Mouse (Mus musculus): ENCODE data around the gene Rnf43. TPM values are rescaled to one million over a fixed set of nuclear protein-coding genes. Genes with fewer than 3 reads are reported as not detected.
A peak's percentile ranks its signal among the peaks of the same experiment; 100 is the strongest.

Rnf43 gene
- polyA plus RNA-seq, 1 experiment from 2014 or later = 10.4 TPM

GRCm38 (mm10) chr11:87715999-87716398, 53.5 kb downstream of the Rnf43 start:
- 89% methylated on average over 4 of the region's 4 CpGs for WGBS
- Histone ChIP-seq H3K4me2 (replicated peaks; ENCODE audit: low read depth, low read length) (no peak overlapping the region), H3K27me3 (ENCODE audit: control insufficient read depth, insufficient read depth, low read length) (no peaks in the 10 kb centered on the region), H3K27ac (ENCODE audit: low read depth, low read length) (no peak overlapping the region), H3K9ac (ENCODE audit: low read depth, low read length) (no peak overlapping the region), H3K9me3 (ENCODE audit: control insufficient read depth, low read length) (no peaks in the 10 kb centered on the region), H3K36me3 (ENCODE audit: control insufficient read depth, insufficient read depth, low read length) (no peaks in the 10 kb centered on the region), H3K4me3 (ENCODE audit: low read length) (no peak overlapping the region), H3K4me1 (ENCODE audit: control insufficient read depth, insufficient read depth, low read length) (no peaks in the 10 kb centered on the region)
- ATAC-seq (ENCODE audit: low FRiP score, low TSS enrichment) = no peak

GRCm38 (mm10) chr11:87719526-87719925, 57.0 kb downstream of the Rnf43 start:
- 83% methylated on average over 7 of the region's 7 CpGs for WGBS
- no peak overlapping the region for H3K4me2 ChIP-seq (replicated peaks; ENCODE audit: low read depth, low read length)
- no peaks in the 10 kb centered on the region for H3K9me3 ChIP-seq (ENCODE audit: control insufficient read depth, low read length)
- no peak overlapping the region for H3K4me3 ChIP-seq (ENCODE audit: low read length)
- H3K4me1 ChIP-seq (ENCODE audit: control insufficient read depth, insufficient read depth, low read length) = no peaks in the 10 kb centered on the region
- no peak for ATAC-seq (ENCODE audit: low FRiP score, low TSS enrichment)
- no peaks in the 10 kb centered on the region for H3K27me3 ChIP-seq (ENCODE audit: control insufficient read depth, insufficient read depth, low read length)
- H3K9ac ChIP-seq (ENCODE audit: low read depth, low read length) = no peak overlapping the region
- H3K36me3 ChIP-seq (ENCODE audit: control insufficient read depth, insufficient read depth, low read length) = no peaks in the 10 kb centered on the region
- H3K27ac ChIP-seq (ENCODE audit: low read depth, low read length) = no peak overlapping the region

GRCm38 (mm10) chr11:87720324-87720723, 57.8 kb downstream of the Rnf43 start:
- WGBS = 58% methylated on average over 9 of the region's 9 CpGs
- no peak overlapping the region for H3K27ac ChIP-seq (ENCODE audit: low read depth, low read length)
- ATAC-seq (ENCODE audit: low FRiP score, low TSS enrichment) = no peak

GRCm38 (mm10) chr11:87720839-87721238, 58.3 kb downstream of the Rnf43 start:
- H3K4me1 ChIP-seq (ENCODE audit: control insufficient read depth, insufficient read depth, low read length) = peaks cover 6% of the 10 kb centered on the region
- ATAC-seq (ENCODE audit: low FRiP score, low TSS enrichment) = no peak

More at GRCm38 (mm10) chr11:87720324-87720723, 57.8 kb downstream of the Rnf43 start:
- Histone ChIP-seq H3K4me2 (replicated peaks; ENCODE audit: low read depth, low read length) (no peak overlapping the region), H3K9ac (ENCODE audit: low read depth, low read length) (no peak overlapping the region), H3K27me3 (ENCODE audit: control insufficient read depth, insufficient read depth, low read length) (no peaks in the 10 kb centered on the region), H3K4me3 (ENCODE audit: low read length) (no peak overlapping the region), H3K4me1 (ENCODE audit: control insufficient read depth, insufficient read depth, low read length) (peaks cover under 1% of the 10 kb centered on the region; the same call in 1 of the 2 replicates), H3K36me3 (ENCODE audit: control insufficient read depth, insufficient read depth, low read length) (no peaks in the 10 kb centered on the region), H3K9me3 (ENCODE audit: control insufficient read depth, low read length) (no peaks in the 10 kb centered on the region)

GRCm38 (mm10) chr11:87722168-87722567, 59.6 kb downstream of the Rnf43 start:
- no peak overlapping the region for H3K27ac ChIP-seq (ENCODE audit: low read depth, low read length)
- H3K4me1 ChIP-seq (ENCODE audit: control insufficient read depth, insufficient read depth, low read length) = peaks cover 17% of the 10 kb centered on the region
- H3K9ac ChIP-seq (ENCODE audit: low read depth, low read length) = no peak overlapping the region
- no peak overlapping the region for H3K4me3 ChIP-seq (ENCODE audit: low read length)
- H3K36me3 ChIP-seq (ENCODE audit: control insufficient read depth, insufficient read depth, low read length) = no peaks in the 10 kb centered on the region
- H3K4me2 ChIP-seq (replicated peaks; ENCODE audit: low read depth, low read length) = no peak overlapping the region
- H3K9me3 ChIP-seq (ENCODE audit: control insufficient read depth, low read length) = no peaks in the 10 kb centered on the region
- ATAC-seq (ENCODE audit: low FRiP score, low TSS enrichment) = no peak
- 89% methylated on average over 3 of the region's 3 CpGs for WGBS
- H3K27me3 ChIP-seq (ENCODE audit: control insufficient read depth, insufficient read depth, low read length) = no peaks in the 10 kb centered on the region

More at GRCm38 (mm10) chr11:87720839-87721238, 58.3 kb downstream of the Rnf43 start:
- Histone ChIP-seq H3K9me3 (ENCODE audit: control insufficient read depth, low read length) (no peaks in the 10 kb centered on the region), H3K9ac (ENCODE audit: low read depth, low read length) (no peak overlapping the region), H3K4me2 (replicated peaks; ENCODE audit: low read depth, low read length) (no peak overlapping the region), H3K4me3 (ENCODE audit: low read length) (no peak overlapping the region), H3K36me3 (ENCODE audit: control insufficient read depth, insufficient read depth, low read length) (no peaks in the 10 kb centered on the region), H3K27ac (ENCODE audit: low read depth, low read length) (no peak overlapping the region), H3K27me3 (ENCODE audit: control insufficient read depth, insufficient read depth, low read length) (no peaks in the 10 kb centered on the region)
- 62% methylated on average over 9 of the region's 9 CpGs for WGBS

GRCm38 (mm10) chr11:87722891-87723290, 60.4 kb downstream of the Rnf43 start:
- H3K27me3 ChIP-seq (ENCODE audit: control insufficient read depth, insufficient read depth, low read length) = no peaks in the 10 kb centered on the region

GRCm38 (mm10) chr11:87725515-87725914, 63.0 kb downstream of the Rnf43 start:
- no peak overlapping the region for H3K4me3 ChIP-seq (ENCODE audit: low read length)
- H3K4me2 ChIP-seq (replicated peaks; ENCODE audit: low read depth, low read length) = no peak overlapping the region
- H3K9ac ChIP-seq (ENCODE audit: low read depth, low read length) = no peak overlapping the region
- H3K27ac ChIP-seq (ENCODE audit: low read depth, low read length) = peak overlapping the region; percentile 82
- no peaks in the 10 kb centered on the region for H3K9me3 ChIP-seq (ENCODE audit: control insufficient read depth, low read length)
- H3K27me3 ChIP-seq (ENCODE audit: control insufficient read depth, insufficient read depth, low read length) = no peaks in the 10 kb centered on the region
- H3K4me1 ChIP-seq (ENCODE audit: control insufficient read depth, insufficient read depth, low read length) = peaks cover 17% of the 10 kb centered on the region
- H3K36me3 ChIP-seq (ENCODE audit: control insufficient read depth, insufficient read depth, low read length) = no peaks in the 10 kb centered on the region
- ATAC-seq (ENCODE audit: low FRiP score, low TSS enrichment) = no peak

More at GRCm38 (mm10) chr11:87722891-87723290, 60.4 kb downstream of the Rnf43 start:
- no peak overlapping the region for H3K4me2 ChIP-seq (replicated peaks; ENCODE audit: low read depth, low read length)
- no peaks in the 10 kb centered on the region for H3K36me3 ChIP-seq (ENCODE audit: control insufficient read depth, insufficient read depth, low read length)
- no peak overlapping the region for H3K4me3 ChIP-seq (ENCODE audit: low read length)
- no peak for ATAC-seq (ENCODE audit: low FRiP score, low TSS enrichment)
- no peak overlapping the region for H3K27ac ChIP-seq (ENCODE audit: low read depth, low read length)
- H3K9me3 ChIP-seq (ENCODE audit: control insufficient read depth, low read length) = no peaks in the 10 kb centered on the region
- H3K4me1 ChIP-seq (ENCODE audit: control insufficient read depth, insufficient read depth, low read length) = peaks cover 17% of the 10 kb centered on the region
- H3K9ac ChIP-seq (ENCODE audit: low read depth, low read length) = no peak overlapping the region
- WGBS = 90% methylated on average over 4 of the region's 4 CpGs

GRCm38 (mm10) chr11:87725964-87726562, 63.5 kb downstream of the Rnf43 start:
- ATAC-seq (ENCODE audit: low FRiP score, low TSS enrichment) = peak; percentile 82
- H3K27ac ChIP-seq (ENCODE audit: low read depth, low read length) = peak overlapping the region; percentile 82
- H3K9me3 ChIP-seq (ENCODE audit: control insufficient read depth, low read length) = no peaks in the 10 kb centered on the region
- no peaks in the 10 kb centered on the region for H3K27me3 ChIP-seq (ENCODE audit: control insufficient read depth, insufficient read depth, low read length)
- WGBS = 24% methylated on average over 6 of the region's 6 CpGs
- no peak overlapping the region for H3K4me3 ChIP-seq (ENCODE audit: low read length)
- H3K4me1 ChIP-seq (ENCODE audit: control insufficient read depth, insufficient read depth, low read length) = peaks cover 17% of the 10 kb centered on the region
- H3K36me3 ChIP-seq (ENCODE audit: control insufficient read depth, insufficient read depth, low read length) = no peaks in the 10 kb centered on the region
- no peak overlapping the region for H3K9ac ChIP-seq (ENCODE audit: low read depth, low read length)
- H3K4me2 ChIP-seq (replicated peaks; ENCODE audit: low read depth, low read length) = no peak overlapping the region

GRCm38 (mm10) chr11:87727021-87727420, 64.5 kb downstream of the Rnf43 start:
- WGBS = 67% methylated on average over 11 of the region's 11 CpGs
- Histone ChIP-seq H3K4me3 (ENCODE audit: low read length) (no peak overlapping the region), H3K9ac (ENCODE audit: low read depth, low read length) (no peak overlapping the region), H3K27ac (ENCODE audit: low read depth, low read length) (no peak overlapping the region), H3K27me3 (ENCODE audit: control insufficient read depth, insufficient read depth, low read length) (no peaks in the 10 kb centered on the region), H3K4me1 (ENCODE audit: control insufficient read depth, insufficient read depth, low read length) (peaks cover 17% of the 10 kb centered on the region), H3K4me2 (replicated peaks; ENCODE audit: low read depth, low read length) (no peak overlapping the region), H3K36me3 (ENCODE audit: control insufficient read depth, insufficient read depth, low read length) (no peaks in the 10 kb centered on the region; the same call in 1 of the 2 replicates), H3K9me3 (ENCODE audit: control insufficient read depth, low read length) (no peaks in the 10 kb centered on the region)
- ATAC-seq (ENCODE audit: low FRiP score, low TSS enrichment) = no peak

Measured in kidney, embryonic 14.5 days (tissue).